Mouse (Mus musculus): ENCODE results near the gene Pcca.

Pcca gene

DNA sequence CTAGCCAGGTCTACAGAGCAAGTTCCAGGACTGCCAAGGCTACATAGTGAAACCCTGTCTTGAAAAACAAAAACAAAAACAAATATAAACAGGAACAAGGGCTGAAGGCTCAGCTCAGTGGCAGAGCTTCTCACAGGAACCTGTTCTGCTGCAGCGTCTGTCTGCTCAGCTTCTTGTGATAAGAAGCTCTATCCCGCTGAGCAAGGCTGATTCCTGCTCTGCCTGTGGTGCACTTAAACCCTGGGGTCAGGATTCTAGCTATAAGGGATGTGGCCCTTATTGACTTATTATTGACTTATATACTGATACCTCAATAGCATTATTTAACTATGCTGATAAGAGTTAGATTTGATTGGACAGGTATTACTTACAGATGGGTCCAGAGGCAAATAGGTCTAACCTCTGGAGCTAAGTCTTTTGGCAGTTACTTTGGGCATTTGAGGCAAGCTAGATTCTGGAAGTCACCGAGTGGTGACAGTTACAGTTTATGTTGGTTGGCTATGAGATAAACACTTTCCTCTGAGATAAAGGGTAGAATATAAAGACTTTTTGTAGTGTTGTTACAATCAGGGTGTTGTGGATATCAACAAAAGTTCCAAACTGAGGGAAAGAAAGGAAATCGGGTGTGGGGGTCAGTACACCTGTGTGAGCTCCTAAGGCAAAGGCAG is 331.5 kb downstream of the Pcca start:
- DNase-seq: no peak

DNA sequence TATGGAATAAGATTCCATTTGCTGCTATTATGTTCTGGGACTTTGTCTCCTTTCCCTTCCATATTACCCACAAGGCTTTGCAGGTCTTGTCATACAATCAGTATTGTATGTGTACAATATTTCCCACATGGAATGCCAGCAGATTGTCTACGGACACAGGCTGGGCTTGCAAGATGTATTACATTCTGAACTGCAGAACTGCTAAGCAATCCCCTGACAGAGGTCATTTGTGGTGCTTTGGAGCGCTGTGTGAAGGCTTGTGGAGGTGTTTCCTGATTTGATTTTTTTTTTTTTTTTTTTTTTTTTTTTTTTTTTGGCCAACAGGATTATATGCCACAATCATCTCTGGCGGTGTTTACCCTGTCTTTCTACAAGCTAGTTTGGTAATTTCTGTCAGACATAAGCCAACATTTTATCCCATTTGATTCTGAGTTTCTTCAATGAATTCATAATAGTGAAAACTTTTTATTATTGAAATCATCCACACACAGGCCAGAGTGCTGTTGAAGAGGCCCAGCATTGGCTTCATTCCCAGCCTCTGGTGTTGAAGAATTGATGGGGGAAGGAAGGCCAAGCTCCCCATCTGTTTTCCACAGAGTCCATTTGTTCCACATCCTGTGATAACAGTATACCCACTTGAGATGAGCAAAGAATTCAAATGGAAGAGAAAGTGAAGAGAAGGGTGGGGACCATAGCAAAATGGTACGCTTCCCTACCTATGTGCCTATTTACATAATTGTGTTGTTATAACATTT is 333.6 kb downstream of the Pcca start:
- no peak for DNase-seq

DNA sequence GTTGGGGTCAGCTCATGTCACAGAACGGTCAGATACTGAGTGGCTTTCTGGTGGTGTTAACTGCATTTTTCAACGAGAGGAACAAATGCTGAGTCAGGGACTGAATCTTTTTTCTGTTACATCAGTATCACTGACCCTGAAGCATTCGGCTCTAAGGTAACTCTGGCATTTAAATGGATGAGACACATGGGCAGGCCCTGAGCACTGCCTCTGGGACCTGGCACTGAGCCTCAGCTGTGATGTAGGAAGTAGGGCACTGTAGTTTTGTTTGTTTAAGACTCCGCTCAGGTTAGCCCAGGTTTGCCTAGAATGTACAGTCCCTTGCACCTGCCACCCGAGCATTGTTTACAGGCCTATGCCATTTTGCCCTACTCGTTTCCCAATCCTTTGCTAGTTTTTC is 335.7 kb downstream of the Pcca start:
- DNase-seq: no peak

DNA sequence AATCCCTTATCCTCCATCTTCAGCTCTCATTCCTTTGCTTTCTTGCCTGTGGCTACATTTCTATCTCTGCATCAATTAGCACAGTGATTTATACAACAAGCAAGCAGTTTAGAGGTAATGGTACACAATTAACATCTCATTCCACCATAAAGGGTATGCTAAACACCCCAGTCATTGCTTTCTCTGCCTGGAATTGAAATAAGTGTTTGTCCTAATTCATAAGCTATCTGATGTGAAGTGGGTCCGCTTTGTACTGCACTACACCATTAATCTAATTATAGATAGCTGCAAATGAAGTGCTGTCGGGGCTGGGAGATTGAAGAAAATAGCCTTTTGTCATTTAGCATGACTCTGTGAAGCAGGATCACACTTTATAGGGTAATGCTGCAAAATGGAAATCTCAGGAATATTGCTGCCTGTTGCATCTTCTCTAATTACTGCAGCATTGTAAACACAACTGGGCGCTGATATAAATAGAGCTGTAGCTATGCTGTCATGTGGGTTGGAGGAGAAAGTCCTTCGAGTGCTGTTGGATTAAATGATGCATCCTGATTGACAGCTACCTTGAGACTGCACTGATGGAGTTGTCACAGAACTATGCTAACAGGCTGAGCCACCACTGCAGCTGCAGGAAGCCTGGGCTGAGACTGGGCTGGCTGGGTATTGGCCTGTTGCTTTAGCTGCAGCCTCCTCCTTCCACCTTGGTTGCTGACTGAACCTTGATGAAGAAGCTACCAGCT is 337.9 kb downstream of the Pcca start:
- DNase-seq: no peak

DNA sequence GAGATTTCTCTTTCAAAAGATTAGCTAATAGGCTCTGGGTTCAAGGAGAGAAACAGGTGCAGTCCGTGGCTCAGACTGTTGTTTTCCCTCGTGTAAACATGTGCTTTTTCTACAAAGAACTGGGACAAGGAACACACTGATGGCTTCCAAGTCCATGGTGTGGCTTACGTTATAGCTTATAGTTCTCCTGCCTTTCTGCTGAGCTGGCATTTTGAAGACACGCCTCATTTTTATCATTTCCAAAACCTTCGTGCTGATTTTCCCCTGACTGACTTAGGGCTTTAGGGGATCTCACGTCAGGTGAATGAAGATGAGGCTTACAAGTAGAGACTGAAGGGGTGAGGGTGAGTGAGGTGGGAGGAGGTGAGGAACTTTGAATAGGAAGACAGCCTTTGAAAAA is 338.5 kb downstream of the Pcca start:
- no peak for DNase-seq

DNA sequence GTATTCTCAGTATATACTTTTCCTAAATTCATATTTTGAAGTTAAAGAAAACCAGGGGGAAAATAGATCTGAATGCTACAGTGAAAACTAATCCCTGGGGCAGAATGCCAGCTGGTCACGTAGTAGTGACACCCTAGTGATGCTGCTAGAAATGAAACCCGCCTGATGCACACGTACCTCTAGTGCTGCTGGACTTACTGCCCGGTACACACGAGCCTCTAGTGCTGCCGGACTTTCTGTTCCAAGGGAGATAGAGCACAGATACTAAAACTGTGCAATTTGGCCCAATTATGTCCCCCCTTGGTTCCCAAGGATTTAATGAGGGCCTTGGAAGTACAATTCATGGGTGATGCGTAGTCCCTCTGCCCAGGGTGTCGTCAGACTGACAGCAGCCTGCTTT is 340.9 kb downstream of the Pcca start:
- DNase-seq: no peak

DNA sequence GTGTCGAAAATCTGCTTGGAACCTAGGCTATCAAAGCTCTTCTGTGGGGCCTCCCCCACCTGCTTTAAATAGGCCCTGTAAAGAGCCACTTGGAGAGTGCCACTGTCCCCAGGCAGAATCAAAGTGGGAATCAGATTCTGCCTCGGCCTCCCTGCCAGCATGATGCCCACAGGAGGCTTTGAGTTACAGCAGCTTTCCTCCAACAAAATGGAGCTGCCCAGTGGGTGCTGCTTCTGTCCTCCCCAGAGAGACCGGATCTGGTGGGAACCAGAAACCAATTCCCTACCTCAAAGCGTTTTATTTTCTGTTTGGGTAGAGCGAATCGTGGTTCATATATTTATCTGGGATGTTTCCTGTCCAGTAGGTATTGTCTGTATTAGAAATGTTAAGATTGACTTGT is 341.5 kb downstream of the Pcca start:
- DNase-seq: no peak

DNA sequence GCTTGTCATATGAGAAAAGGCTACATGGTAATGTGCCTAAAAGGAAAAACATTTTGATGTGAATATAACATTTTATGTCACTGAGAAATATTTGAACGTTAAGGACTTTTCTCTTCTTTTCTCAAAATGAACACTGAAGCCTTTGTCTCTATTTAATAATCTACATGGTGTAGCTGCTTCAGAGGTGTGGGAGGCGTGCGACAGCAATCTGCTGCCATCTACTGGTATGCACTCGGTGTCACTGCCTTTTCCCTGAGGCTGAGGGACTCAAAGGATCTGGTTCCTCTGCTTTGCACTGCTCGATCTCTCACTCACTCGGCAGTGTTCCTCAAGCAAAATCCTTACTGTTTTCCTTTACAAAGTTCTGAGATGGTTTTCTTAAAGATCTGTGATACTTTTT is 342.0 kb downstream of the Pcca start:
- DNase-seq: peak; percentile 73

DNA sequence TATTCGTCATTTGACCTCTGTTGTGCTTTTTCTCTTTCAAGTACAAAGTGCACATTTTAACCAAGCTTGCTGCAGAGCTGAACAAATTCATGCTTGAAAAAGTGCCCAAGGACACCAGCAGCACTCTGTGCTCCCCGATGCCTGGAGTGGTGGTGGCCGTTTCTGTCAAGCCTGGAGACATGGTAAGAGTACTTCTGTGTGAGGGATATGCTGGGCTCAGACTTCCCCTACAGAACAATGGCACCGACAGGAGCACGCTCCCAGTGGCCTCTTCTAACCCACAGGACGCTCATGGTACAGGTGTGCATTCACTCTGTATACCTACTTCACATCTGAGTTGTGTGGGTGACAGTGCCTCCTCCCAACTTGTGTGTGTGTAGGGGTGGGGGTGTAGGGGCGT is 342.6 kb downstream of the Pcca start:
- no peak for DNase-seq

DNA sequence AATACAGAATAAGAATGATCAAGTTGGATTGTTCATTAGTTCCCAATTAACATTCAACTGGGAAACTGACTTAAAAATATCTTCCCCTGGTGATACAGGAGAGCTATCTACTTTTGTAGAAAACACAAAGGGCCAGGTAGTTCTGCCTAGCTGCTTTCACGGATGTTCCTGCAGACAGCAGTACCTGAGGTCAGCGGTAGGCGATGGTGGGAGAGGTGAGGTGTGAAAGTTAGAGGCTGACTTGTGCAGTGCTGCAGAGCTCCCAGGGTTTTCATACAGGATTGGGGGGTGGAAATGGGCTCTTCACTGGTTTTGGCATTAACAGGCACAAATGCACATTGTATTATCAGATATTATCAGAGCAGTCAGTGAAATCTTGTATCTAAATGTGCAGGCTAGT is 343.7 kb downstream of the Pcca start:
- DNase-seq: no peak

DNA sequence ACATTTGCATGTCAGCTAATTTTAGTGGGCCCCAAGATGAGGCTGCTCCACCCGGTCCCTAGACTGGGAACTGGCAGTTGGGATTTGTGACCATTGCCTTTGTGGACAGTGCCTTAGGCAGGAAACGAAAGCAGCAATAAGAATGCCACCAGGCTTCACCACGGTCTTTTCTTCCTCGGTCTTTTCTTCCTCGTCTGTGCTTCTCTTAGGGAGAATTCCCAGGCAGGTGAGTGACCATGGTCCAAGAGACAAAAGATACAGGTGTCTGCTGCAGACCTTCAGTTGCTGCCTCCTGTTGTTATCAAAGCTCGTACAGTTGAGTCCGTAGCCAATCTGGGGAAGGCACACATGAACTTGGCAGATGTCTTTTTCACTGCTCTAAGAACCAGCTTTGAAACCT is 346.2 kb downstream of the Pcca start:
- no peak for DNase-seq

DNA sequence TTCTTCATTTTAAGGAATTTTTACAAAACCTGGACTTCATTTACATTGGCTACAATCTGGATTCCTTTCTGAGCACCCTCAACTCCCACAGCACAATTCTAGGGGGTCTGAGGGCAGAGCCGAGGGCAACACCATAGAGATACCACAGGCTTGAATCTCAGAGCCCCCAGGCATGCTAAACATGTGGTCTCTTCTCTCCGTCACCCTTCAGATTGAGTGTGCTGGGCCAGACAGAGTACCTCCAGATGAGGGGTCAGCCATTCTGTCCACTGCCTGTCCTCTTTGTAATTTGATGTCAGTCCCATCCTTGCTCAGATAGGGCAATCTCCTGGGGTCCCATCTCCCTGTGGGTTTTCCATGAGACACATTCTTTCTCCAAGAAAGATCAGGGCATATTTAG is 347.6 kb downstream of the Pcca start:
- DNase-seq: no peak

DNA sequence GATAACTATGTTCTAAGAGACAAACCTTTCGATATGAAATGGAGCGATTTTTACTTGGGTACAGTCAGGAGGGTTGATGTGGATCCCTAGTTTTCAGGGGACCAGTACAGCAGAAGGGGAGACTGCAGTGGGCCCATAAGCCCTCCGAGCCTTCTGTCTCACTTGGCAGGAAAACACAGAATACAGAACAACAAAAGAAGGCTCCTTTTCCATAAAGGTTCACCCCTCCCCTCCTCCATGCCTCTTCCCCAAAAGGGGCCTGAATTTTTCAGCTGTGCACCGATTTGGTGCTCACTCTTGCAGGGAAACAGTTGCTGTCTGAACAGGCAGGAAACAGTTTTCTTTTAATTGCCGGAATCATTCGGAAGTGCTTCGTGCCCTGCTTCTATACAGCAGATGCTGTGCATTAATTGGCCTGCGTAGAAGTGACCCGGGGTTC is 348.1 kb downstream of the Pcca start:
- no peak for DNase-seq

DNA sequence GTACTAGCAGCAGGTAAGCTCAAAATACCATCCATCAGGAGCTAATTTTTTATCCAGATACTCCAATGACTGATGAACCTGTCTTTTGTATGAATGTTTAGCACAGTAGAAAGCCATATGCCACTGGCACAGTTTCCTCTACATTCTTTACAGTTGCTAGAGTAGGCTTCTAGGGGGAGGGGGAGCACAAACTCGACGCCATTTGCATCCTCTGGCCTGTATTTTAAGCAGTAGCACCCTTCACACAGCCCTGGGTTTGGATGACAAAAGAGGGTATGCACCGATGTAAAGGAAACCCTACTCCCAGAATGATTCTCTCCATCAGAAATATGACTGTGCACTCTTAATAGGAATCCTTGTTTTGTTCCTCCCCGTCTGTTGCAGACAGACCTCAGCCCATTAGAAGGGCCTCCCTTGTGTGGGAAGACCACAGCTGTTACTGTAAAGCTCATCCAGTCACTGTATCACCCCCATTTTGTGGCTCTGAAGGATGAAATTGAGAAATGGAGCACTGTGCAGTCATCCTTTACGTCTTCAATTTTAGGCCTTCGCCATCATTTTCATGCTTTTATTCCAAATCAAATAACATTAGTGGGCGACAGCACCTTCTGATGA is 348.8 kb downstream of the Pcca start:
- DNase-seq: no peak

DNA sequence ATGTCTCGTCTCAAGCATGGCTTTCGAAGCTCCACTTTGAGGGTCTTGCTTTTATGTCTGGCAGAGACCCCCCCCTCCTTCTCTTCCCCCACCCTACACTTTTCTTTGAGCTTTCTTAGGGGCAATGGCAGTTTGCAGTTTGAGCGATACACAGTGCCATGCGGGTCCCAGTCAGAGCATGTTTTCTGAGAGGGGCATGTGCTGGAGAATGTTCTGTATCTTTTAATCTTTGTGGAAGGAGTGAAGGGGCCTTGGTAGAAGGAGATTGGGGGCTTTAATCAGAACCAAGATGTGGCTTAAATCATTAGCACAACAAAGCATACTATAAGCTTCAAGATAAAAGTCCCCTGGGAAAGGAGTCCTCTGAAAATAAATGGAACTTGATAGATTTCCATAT is 349.3 kb downstream of the Pcca start:
- DNase-seq: no peak

DNA sequence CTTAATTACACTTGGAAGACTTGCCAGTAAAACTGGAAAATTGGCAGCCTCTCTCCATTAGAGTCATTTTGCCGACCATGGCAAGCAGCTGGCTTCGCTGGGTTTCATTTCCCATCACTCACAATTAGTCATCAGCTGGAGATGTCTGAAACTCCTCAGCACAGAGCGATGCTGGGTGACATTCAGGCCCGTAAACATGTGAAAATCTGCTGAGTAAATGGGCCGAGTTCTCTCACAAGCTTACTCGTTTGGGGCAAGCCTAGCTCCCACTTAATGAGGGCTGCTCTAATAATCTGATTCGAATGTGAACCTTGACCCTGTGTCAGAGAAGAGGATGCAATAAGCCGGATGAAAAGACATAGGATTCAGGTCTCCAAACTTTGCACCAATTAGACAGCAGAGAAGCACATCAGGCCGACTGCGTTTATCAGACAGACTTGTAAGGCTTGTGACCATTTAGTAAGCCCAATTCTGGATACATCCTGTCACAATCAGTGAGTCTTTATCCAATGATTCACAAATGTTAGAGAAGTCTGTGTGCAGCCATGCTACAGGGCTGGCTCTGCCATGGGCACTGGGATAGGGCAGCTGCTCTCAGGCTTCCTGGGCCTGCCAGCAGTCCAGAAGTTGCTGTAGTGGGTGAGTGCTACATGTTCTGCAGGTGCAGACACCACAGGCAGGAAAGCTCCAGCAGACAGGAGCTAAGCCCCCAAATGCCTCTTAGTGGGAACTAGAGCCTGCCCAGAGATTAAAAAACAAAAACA is 349.9 kb downstream of the Pcca start:
- DNase-seq: no peak

DNA sequence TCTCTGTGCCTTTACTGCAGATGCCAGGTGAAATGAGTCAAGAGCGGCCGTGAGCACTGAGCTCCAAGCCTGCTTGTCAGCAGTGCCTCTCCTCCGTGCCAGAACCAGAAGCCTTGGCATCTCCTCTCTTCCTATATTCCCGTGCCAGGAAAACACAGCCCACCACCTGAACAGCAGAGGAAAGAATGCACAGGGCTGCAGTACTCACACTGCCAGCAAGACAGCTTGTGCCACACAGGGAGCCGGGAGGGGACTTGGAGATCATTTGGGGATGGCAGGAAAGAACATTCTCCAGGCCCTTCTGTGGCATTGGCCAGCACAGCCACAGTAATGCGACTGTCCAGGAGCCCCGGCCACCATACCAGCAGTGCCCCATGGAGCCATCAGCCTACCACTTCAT is 351.8 kb downstream of the Pcca start:
- no peak for DNase-seq

DNA sequence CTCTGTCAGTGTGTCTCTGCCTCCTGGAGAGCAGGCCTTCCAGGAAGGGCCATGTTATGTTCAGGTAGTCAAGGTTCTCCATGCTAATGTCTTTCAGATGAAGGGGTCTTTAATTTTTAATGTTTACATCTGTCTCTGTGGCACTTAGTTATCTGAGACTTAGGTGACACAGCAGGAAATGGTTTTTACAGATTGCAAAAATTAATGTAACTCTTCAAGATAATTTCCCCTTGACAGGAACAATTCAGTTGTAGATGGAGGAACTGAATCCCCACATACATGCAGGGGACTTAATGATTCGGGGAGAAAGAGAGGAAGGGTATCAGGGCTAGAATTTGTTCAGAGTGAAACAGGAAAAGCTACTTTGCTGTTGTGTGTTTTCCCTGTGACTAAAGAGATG is 353.2 kb downstream of the Pcca start:
- DNase-seq: no peak

DNA sequence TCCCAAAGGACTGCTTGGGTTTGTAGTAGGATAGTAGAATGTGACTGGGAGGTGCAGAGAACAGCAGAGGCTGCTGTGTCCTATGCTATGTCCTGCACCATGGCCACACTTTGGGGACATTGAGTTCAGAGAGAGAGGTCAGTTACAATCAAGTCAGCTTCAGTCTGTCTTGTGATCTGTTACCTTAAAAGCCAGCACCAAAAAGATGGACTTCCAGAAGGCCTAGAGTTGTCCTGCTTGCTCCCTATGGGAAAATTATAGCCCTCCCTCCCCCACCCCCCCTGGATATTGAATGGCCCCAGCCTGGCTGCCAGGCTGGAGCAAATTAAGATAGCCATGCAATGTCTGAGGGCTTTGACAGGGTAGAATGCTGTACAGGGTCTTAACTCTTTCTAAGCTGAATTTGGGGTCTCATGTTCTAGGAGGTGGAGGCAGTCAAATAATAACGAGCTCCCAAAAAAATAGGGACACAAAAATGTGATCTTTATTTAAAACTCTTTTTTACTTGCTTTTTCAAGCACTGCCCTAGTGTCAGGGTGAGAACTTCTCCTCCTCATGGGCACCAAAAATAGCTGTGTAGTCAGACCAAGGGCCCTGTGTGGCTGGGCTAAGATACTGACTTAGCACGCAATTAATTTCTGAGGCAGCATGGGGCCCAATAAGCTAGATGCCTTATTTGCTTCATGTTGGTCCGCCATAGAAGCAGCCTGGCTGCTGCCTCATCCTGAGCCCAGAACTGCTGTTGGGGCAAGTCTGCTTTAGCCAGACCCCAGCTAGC is 353.8 kb downstream of the Pcca start:
- DNase-seq: no peak

DNA sequence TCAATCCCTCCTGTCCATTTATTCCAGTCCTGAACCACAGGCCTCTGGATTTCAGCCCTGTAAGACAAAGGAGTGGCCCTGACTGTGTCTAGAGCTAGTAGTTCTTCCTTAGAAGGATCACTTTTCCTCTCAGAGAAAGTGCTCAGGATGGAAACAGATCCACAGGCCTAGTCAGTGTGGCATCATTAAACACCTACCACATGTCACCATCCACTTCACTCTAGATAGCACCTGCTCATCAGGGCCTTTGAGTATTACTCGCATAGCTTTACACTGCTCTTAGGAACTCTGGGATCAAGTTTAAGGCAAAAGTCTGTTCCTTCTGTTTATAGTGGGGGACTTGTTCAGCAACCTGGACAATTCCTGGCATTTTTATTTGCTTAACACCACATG is 354.4 kb downstream of the Pcca start:
- no peak for DNase-seq

DNA sequence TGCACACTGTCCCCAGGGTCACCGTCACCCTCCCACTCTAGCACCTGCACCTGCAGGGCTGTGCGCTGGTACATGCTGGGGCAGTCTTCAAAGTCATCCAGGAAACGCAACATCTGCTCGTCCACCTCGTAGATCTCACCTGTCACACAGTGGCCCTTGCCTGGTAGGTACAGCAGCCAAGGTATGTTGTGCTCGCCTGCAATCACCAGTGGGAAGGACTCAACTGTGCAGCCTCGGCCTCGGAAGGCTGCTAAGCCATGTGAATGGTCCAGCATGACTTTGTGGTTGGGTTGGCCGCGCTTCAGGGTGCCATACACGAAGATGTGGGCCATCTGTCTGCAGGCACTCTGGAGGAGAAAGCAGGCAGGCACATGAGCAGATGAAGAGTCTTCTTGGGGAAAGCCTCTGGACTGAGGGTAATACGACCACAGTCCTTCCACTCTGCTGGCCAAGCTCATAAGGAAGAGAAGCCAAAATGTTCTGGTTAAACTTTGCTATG is 357.4 kb downstream of the Pcca start:
- no peak for DNase-seq

DNA sequence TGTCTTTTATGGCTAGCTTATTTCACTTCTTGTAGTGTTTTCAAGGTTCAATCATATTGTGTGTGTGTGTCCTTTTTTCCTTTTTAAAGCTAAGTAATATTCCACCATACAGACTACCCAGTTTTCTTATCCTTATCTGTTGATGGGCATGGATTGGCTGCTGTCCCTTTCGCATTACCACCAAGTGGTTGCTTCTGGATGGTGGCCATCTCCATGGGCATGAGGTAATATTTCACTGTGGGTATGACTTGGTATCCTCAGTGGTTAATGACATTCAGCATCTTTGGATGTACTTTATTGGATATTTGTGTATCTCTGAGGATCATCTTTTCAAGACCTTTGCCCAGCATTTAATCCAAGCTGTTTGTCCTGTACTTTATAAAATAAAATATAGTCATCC is 362.0 kb downstream of the Pcca start:
- DNase-seq: no peak
